Mouse (Mus musculus): ENCODE data around the gene Itih4. TPM values are rescaled to one million over a fixed set of nuclear protein-coding genes. Genes with fewer than 3 reads are reported as not detected.
A peak's percentile ranks its signal among the peaks of the same experiment; 100 is the strongest.

The Itih4 gene
- polyA plus RNA-seq, 1 experiment from 2014 or later: not detected

DNA sequence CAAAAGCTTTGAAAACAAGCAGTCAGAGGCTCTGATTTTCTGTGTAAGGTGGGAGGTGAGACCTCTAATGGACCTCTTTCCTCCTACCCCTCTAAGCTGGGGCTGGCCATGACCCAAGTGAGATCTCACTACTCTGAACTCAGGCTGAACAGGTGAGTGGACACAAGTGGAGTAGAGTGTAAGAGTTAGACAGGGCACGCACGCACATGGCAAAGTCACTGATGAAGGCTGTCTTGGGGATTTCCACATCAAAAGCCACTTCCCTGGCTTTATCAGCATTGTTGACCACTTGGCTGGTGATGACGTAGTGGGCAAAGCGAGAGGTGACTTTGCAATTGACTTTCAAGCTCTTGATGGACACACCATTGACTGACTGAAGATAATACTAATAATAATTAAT, 56.0 kb downstream of the Itih4 start:
- Histone ChIP-seq H3K4me3 (ENCODE audit: low read depth, low read length) (no peak overlapping the region), H3K4me2 (no peak overlapping the region), H3K9ac (ENCODE audit: low read depth, low read length) (no peak overlapping the region), H3K4me1 (ENCODE audit: control insufficient read depth, insufficient read depth, low read length) (no peaks in the 10 kb centered on the region), H3K36me3 (ENCODE audit: control insufficient read depth, insufficient read depth, low read length) (no peaks in the 10 kb centered on the region), H3K27me3 (ENCODE audit: control insufficient read depth, insufficient read depth, low read length) (no peaks in the 10 kb centered on the region), H3K27ac (ENCODE audit: low read depth, low read length) (no peak overlapping the region), H3K9me3 (replicated peaks; ENCODE audit: control insufficient read depth, low read length) (no peaks in the 10 kb centered on the region)
- 76% methylated on average over 4 of the region's 4 CpGs for WGBS (ENCODE audit: insufficient replicate concordance)
- no peak for ATAC-seq (replicated peaks; ENCODE audit: insufficient number of reproducible peaks, low FRiP score, low TSS enrichment)

DNA sequence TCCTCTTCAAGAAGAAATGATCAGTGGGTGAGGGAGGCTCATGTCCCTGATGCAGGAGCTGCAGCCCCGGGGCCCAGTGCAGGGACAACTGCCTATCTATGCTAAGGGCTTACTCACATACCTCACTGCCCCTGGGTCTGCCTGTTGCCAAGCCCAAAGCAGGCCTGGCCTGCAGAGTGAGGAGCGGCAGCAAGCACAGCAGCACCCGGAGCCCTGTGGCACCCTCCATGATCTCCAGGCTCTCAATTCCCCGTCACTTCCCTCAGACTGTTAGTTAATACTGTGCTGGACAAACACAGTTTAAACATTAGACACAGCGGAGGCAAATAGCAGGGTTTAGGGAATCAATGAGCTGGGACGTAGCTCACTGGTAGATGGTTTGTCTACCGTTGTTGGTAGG, 56.8 kb downstream of the Itih4 start, which contains the start of gene Itih1:
Gene Itih1, minus strand, starts transcription at position 252 of the 400 bp plus-strand sequence.
- no peak for ATAC-seq (replicated peaks; ENCODE audit: insufficient number of reproducible peaks, low FRiP score, low TSS enrichment)
- no peaks in the 10 kb centered on the region for H3K36me3 ChIP-seq (ENCODE audit: control insufficient read depth, insufficient read depth, low read length)
- no peak within 1 kb of the TSS for H3K9ac ChIP-seq (ENCODE audit: low read depth, low read length)
- H3K9me3 ChIP-seq (replicated peaks; ENCODE audit: control insufficient read depth, low read length): no peaks in the 10 kb centered on the region
- H3K27me3 ChIP-seq (ENCODE audit: control insufficient read depth, insufficient read depth, low read length): no peaks in the 10 kb centered on the region
- H3K27ac ChIP-seq (ENCODE audit: low read depth, low read length): no peak within 1 kb of the TSS
- H3K4me2 ChIP-seq: no peak within 1 kb of the TSS
- 79% methylated on average over 7 of the region's 7 CpGs for WGBS (ENCODE audit: insufficient replicate concordance)
- no peaks in the 10 kb centered on the region for H3K4me1 ChIP-seq (ENCODE audit: control insufficient read depth, insufficient read depth, low read length)
- no peak within 1 kb of the TSS for H3K4me3 ChIP-seq (ENCODE audit: low read depth, low read length)

- Histone ChIP-seq H3K4me2 (no peak overlapping the region), H3K4me3 (ENCODE audit: low read depth, low read length) (no peak overlapping the region), H3K9me3 (replicated peaks; ENCODE audit: control insufficient read depth, low read length) (no peaks in the 10 kb centered on the region), H3K9ac (ENCODE audit: low read depth, low read length) (no peak overlapping the region), H3K4me1 (ENCODE audit: control insufficient read depth, insufficient read depth, low read length) (no peaks in the 10 kb centered on the region), H3K27ac (ENCODE audit: low read depth, low read length) (no peak overlapping the region), H3K36me3 (ENCODE audit: control insufficient read depth, insufficient read depth, low read length) (no peaks in the 10 kb centered on the region), H3K27me3 (ENCODE audit: control insufficient read depth, insufficient read depth, low read length) (no peaks in the 10 kb centered on the region)
- 60% methylated on average over 11 of the region's 11 CpGs for WGBS (ENCODE audit: insufficient replicate concordance)
- ATAC-seq (replicated peaks; ENCODE audit: insufficient number of reproducible peaks, low FRiP score, low TSS enrichment): no peak
These were observed 57.8 kb downstream of the Itih4 start for GRCm38 (mm10) chr14:30943860-30944674.

DNA sequence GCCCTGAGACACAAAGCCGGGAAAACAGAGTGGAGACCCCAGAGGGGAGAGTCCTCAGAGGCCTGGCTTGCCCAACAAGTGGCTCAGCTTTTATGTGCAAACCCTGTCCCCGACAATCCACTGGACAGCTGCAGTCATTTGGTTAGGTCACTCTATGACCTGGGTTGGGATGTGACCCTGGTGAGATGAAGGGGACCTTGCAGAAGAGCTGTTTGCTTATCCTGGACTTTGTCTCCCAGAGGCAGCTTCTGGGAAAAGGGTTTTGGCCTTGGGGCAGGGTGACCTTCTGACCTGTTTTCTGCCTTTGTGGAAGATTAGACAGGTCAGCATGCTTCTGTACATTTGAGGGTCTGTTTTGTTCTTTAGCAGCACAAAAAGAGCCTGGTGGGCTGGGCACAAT, 58.5 kb downstream of the Itih4 start:
- 79% methylated on average over 2 of the region's 2 CpGs for WGBS (ENCODE audit: insufficient replicate concordance)
- Histone ChIP-seq H3K9me3 (replicated peaks; ENCODE audit: control insufficient read depth, low read length) (no peaks in the 10 kb centered on the region), H3K4me2 (no peak overlapping the region), H3K27ac (ENCODE audit: low read depth, low read length) (no peak overlapping the region), H3K4me1 (ENCODE audit: control insufficient read depth, insufficient read depth, low read length) (no peaks in the 10 kb centered on the region), H3K9ac (ENCODE audit: low read depth, low read length) (no peak overlapping the region), H3K36me3 (ENCODE audit: control insufficient read depth, insufficient read depth, low read length) (no peaks in the 10 kb centered on the region), H3K4me3 (ENCODE audit: low read depth, low read length) (no peak overlapping the region), H3K27me3 (ENCODE audit: control insufficient read depth, insufficient read depth, low read length) (no peaks in the 10 kb centered on the region)
- ATAC-seq (replicated peaks; ENCODE audit: insufficient number of reproducible peaks, low FRiP score, low TSS enrichment): no peak

- no peaks in the 10 kb centered on the region for H3K27me3 ChIP-seq (ENCODE audit: control insufficient read depth, insufficient read depth, low read length)
- ATAC-seq (replicated peaks; ENCODE audit: insufficient number of reproducible peaks, low FRiP score, low TSS enrichment): no peak
- H3K4me3 ChIP-seq (ENCODE audit: low read depth, low read length): no peak overlapping the region
- H3K4me1 ChIP-seq (ENCODE audit: control insufficient read depth, insufficient read depth, low read length): peaks cover 2% of the 10 kb centered on the region; the same call in 1 of the 2 replicates
- H3K4me2 ChIP-seq: no peak overlapping the region
- WGBS (ENCODE audit: insufficient replicate concordance): 95% methylated on average over 10 of the region's 10 CpGs
- no peak overlapping the region for H3K27ac ChIP-seq (ENCODE audit: low read depth, low read length)
- H3K36me3 ChIP-seq (ENCODE audit: control insufficient read depth, insufficient read depth, low read length): no peaks in the 10 kb centered on the region
- H3K9ac ChIP-seq (ENCODE audit: low read depth, low read length): no peak overlapping the region
- no peaks in the 10 kb centered on the region for H3K9me3 ChIP-seq (replicated peaks; ENCODE audit: control insufficient read depth, low read length)
These were observed 63.7 kb downstream of the Itih4 start for GRCm38 (mm10) chr14:30949986-30950385.

- no peaks in the 10 kb centered on the region for H3K27me3 ChIP-seq (ENCODE audit: control insufficient read depth, insufficient read depth, low read length)
- H3K9ac ChIP-seq (ENCODE audit: low read depth, low read length): peak within 1 kb of the TSS; percentile 75
- H3K9me3 ChIP-seq (replicated peaks; ENCODE audit: control insufficient read depth, low read length): no peaks in the 10 kb centered on the region
- no peaks in the 10 kb centered on the region for H3K36me3 ChIP-seq (ENCODE audit: control insufficient read depth, insufficient read depth, low read length)
- peak within 1 kb of the TSS; percentile 50; the same call in 1 of the 2 replicates for H3K27ac ChIP-seq (ENCODE audit: low read depth, low read length)
- H3K4me1 ChIP-seq (ENCODE audit: control insufficient read depth, insufficient read depth, low read length): peaks cover 2% of the 10 kb centered on the region; the same call in 1 of the 2 replicates
- ATAC-seq (replicated peaks; ENCODE audit: insufficient number of reproducible peaks, low FRiP score, low TSS enrichment): peak; percentile 97
- peak within 1 kb of the TSS; percentile 66 for H3K4me3 ChIP-seq (ENCODE audit: low read depth, low read length)
- under 1% methylated on average over 57 of the region's 57 CpGs for WGBS (ENCODE audit: insufficient replicate concordance)
- H3K4me2 ChIP-seq: peak within 1 kb of the TSS; percentile 91
These were observed 65.0 kb downstream of the Itih4 start, which contains the start of gene Nek4 for GRCm38 (mm10) chr14:30951154-30951825. Gene Nek4 (plus strand): TSS chr14:30951377.

Other genes starting within 250 kb of the Itih4 start
- gene Rft1, start 232.1 kb upstream of the Itih4 start, polyA plus RNA-seq (2014; fragmentation: Nextera tagmentation; extraction: Ambion mirVana): 10.3 and 12.3 TPM in 2 replicates
- gene Sfmbt1, start 171.6 kb upstream of the Itih4 start, polyA plus RNA-seq (2014; fragmentation: Nextera tagmentation; extraction: Ambion mirVana): 12.0 and 13.2 TPM in 2 replicates
- gene Tmem110, start 60.9 kb upstream of the Itih4 start, polyA plus RNA-seq (2014; fragmentation: Nextera tagmentation; extraction: Ambion mirVana): 16.0 and 18.2 TPM in 2 replicates
- gene Mustn1, start 7.3 kb upstream of the Itih4 start, polyA plus RNA-seq (2014; fragmentation: Nextera tagmentation; extraction: Ambion mirVana): 1.8 and 2.0 TPM in 2 replicates
- 1.4 and 1.7 TPM in 2 replicates for gene Itih3, start 37.3 kb downstream of the Itih4 start, polyA plus RNA-seq (2014; fragmentation: Nextera tagmentation; extraction: Ambion mirVana)
- 0.11 TPM in 1 of 2 replicates, not detected in the other for gene Itih1, start 56.8 kb downstream of the Itih4 start, polyA plus RNA-seq (2014; fragmentation: Nextera tagmentation; extraction: Ambion mirVana)
- 4.4 and 5.1 TPM in 2 replicates for gene Nek4, start 64.9 kb downstream of the Itih4 start, polyA plus RNA-seq (2014; fragmentation: Nextera tagmentation; extraction: Ambion mirVana)
- 49.4 and 55.1 TPM in 2 replicates for gene Glt8d1, start 114.9 kb downstream of the Itih4 start, polyA plus RNA-seq (2014; fragmentation: Nextera tagmentation; extraction: Ambion mirVana)
- 319 and 321 TPM in 2 replicates for gene Spcs1, start 115.2 kb downstream of the Itih4 start, polyA plus RNA-seq (2014; fragmentation: Nextera tagmentation; extraction: Ambion mirVana)
- gene Pbrm1, start 132.7 kb downstream of the Itih4 start, polyA plus RNA-seq (2014; fragmentation: Nextera tagmentation; extraction: Ambion mirVana): 80.6 and 93.6 TPM in 2 replicates
- gene Gnl3, start 132.7 kb downstream of the Itih4 start, polyA plus RNA-seq (2014; fragmentation: Nextera tagmentation; extraction: Ambion mirVana): 76.2 and 88.7 TPM in 2 replicates
- 64.5 and 70.0 TPM in 2 replicates for gene Smim4, start 242.5 kb downstream of the Itih4 start, polyA plus RNA-seq (2014; fragmentation: Nextera tagmentation; extraction: Ambion mirVana)
- gene Nt5dc2, start 244.6 kb downstream of the Itih4 start, polyA plus RNA-seq (2014; fragmentation: Nextera tagmentation; extraction: Ambion mirVana): 342 and 344 TPM in 2 replicates

Measured in heart, embryonic 11.5 days (tissue).